Mouse (Mus musculus) thymus, postnatal 14 days (tissue): ENCODE measurements around the gene Psmb1.
A peak's percentile ranks its signal among the peaks of the same experiment; 100 is the strongest.
"Not testable (repeated sequence)": the region's sequence is repeated elsewhere in the genome, so short reads cannot be mapped to it uniquely, and the experiment has no call there.

Experiments
- DNase-seq: peaks from one replicate; pipeline ENCODE4 v3.0.0; 2021

Gene Psmb1

GRCm38 (mm10) chr17:15499656-15500394, at the start of gene Psmb1, which contains the start of gene Tbp:
Psmb1 (minus strand) TSS chr17:15499751.
Tbp (plus strand) TSS chr17:15499888.
- DNase-seq = peak; percentile 97

DNA sequence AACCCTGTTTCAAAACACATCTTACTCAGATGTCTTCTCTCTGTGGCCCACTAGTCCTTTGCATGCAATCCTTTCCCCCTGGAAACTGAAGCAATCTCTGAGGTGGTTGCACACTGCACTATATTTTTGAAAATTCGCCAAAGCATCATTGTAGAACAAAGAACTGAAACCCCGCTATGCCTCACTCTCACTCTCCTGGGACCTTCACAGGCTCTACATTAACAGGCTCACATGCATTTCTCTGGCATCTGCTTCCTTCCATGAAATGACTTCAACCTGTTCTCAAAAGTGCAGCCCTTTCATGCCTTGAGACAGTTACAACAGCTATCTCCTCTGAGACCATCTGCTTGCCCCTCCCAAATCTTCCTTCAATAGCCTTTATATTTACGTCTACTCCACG, 46.9 kb upstream of the Psmb1 start:
- no peak for DNase-seq

GRCm38 (mm10) chr17:15543868-15544267, 44.3 kb upstream of the Psmb1 start:
- DNase-seq = not testable (repeated sequence)

DNA sequence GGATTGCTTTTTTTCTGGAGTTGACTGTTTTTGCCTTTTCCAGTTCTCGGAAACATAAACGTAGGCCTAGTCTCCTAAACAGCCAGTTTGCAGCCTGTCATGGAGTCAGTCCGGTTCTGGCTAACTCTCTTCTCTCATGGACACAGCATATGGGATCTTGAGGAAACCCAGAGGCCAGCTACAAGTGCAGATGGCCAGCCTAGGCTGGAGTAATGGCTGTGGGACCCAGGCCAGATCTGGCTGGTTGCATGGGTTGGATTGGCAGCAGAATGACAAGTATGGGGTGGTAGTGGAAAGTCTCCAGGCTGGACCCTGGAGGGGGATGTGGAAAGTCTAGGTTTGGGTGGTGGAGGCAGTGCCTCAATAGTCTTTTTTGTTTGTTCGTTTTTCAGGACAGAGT, 40.8 kb upstream of the Psmb1 start:
- no peak for DNase-seq

- no peak for DNase-seq
Observed at GRCm38 (mm10) chr17:15536457-15536904, 36.9 kb upstream of the Psmb1 start.

DNA sequence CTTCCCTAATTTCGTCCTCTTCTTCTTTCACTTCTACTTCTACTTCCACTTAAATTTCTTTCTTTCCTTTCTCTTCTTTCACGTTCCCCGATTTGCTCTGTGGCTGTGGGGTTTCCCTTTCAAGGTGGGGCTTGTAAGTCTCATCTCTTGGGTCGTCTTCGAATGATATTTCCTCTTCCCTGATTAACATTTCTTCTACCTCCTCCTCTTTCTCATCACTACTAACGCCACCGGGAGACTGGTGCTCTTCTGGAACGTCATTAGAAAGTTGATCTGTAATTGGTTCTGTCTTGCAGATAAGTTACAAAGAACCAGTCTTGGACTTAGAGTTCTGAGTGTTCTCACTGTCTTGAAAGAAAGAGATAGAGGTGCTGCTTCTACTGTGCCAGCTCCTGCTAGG, 36.4 kb upstream of the Psmb1 start:
- DNase-seq = no peak

DNA sequence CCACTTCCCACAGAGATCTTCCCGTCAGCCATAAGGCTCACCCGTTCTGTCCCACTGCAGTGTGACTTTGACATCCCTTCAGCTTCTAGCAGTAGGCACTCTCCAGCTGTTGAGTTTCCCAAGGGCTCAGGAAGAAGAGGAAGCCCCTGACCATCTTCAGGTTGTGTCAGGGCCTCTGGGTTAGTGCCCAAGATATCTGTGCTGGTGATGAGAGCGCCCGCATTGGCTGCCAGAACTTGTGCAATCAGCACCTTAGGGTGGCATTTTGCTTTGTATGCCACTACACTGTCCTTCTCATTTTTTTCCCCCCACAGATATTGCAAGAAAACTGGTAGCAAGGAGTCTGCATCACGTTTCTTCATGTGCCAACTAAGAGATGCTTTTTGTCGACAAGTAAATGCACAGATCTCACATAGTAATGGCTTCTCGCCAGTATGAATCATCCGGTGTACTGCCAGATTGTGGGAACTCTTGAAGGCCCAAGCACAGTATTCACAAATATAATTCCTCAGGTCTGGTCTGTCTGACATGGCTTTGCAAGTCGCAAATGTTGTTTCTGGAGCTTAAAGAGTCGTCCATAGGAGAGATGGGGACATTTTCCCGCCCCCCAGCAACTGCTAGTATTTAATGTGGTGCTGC, 35.7 kb upstream of the Psmb1 start:
- no peak for DNase-seq

- peak; percentile 71 for DNase-seq
Observed at GRCm38 (mm10) chr17:15530141-15530540, 30.6 kb upstream of the Psmb1 start.

DNA sequence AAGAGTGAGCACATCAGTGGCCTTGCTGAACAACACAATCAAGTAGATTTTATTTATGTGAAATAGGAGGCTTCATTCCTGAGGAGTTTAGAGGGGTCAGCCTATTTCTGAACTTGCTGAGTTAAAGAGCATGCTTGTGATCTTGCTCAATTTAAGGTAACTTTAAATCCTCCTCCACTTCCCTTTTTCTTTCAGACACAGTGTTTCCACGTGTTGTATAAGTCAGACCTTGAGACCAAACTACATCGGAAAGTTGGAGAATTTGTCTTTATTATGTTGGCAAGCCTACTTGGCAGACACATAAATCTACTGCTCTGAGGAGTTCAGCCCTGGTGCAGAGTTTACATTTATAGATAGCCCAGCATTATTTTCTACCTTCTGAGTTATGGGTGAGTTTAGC, 29.3 kb upstream of the Psmb1 start:
- no peak for DNase-seq

GRCm38 (mm10) chr17:15527811-15528136, 28.2 kb upstream of the Psmb1 start:
- DNase-seq = no peak

DNA sequence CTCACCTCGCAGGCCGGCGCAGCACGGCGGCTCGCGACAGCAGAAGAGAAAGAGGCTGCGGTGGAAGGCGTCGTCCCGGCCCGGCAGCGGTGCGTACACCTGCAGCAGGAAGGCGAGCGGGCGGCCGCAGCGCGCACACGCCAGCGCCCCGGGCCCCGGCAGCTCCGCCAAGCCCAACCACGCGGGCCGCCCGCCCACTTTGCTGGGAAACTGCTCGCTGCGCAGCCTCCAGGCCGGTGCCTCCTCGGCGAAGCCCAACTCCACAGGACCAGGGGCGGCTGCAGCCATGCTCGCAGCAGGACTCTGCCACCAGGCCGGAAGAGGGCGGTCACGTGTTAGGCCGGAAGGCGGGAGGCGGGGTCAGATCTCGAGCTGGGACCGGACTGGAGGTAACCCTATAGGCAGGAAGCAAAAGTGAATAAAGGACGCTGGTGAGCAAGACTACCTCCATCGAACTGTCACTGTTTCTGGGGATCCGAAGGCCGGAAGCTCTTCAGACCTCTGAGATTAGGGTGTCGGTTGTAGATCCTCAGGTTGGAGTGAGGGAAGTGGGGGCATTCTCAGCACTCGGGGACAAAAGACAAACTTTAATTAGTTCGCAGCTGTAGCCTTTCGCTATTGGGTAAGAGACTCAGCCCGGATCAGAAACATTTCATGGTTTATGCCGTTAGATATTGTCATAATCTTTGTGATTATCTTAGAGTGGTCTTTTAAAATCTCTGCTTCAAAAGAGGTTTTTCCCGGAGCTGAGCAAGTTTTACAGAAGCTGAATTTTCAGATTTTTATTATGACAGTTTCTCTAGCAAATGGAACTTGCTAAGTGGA, 27.6 kb upstream of the Psmb1 start, which contains the start of gene Pdcd2:
Gene Pdcd2, minus strand, starts transcription at position 316 of the 825 bp plus-strand sequence.
- DNase-seq = peak; percentile 95

DNA sequence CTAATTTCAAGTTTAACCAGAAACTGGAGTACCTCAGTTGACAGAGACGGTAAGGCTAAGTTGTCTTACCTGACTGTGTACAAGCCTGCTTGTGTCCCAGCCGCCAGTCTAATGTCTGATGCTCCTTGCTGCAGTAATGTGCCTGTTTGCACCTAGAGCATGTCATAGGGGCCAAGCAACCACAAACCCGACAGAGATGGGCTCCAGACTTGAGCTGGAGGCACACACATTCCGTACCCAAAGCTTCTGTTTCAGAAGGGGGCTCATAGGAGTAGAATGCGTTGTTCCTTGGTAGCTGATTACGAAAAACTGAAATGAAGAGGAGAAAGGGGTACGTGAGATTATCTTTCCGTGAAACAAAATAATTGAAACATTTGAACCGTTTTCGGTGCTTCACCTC, 26.8 kb upstream of the Psmb1 start:
- peak; percentile 16 for DNase-seq

GRCm38 (mm10) chr17:15518766-15519165, 19.2 kb upstream of the Psmb1 start:
- DNase-seq = no peak

DNA sequence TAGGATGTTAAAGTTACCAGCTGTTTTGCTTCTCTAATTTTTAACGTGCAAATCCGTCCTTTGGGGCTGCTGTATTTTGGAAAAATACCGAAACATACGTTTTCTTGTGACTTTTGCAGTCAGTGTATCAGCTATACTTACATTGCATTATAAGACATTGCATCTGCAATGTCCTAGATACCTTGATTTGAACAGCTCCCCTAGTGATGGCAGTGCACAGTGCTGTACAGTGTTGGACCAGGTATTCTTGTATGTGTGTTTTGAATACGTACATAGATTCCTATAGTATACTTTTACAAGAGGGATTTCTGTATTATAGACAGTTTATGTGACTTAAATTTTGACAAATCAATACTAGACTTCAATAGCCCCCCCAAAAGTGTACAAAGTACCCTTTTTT, 18.6 kb upstream of the Psmb1 start:
- no peak for DNase-seq

GRCm38 (mm10) chr17:15517776-15518175, 18.2 kb upstream of the Psmb1 start:
- no peak for DNase-seq

GRCm38 (mm10) chr17:15510694-15511093, 11.1 kb upstream of the Psmb1 start:
- no peak for DNase-seq

DNA sequence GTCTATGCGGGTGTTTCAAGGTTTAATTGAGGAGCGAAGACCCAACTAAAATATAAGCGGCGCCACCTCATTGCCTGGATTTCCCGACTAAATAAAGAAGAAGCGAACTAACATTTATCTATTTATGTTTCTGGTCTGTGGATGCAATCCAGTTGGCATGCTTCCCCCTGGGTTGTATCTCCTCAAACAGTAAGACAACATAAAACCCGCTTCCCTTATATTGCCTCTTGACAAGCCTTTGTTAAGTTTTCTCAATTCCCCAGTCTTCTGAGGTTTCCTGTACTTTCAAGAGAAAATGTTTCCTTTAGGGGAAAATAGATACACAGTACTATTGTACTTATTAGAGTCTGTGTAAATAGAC, 818 bp downstream of the Psmb1 start:
- no peak for DNase-seq

DNA sequence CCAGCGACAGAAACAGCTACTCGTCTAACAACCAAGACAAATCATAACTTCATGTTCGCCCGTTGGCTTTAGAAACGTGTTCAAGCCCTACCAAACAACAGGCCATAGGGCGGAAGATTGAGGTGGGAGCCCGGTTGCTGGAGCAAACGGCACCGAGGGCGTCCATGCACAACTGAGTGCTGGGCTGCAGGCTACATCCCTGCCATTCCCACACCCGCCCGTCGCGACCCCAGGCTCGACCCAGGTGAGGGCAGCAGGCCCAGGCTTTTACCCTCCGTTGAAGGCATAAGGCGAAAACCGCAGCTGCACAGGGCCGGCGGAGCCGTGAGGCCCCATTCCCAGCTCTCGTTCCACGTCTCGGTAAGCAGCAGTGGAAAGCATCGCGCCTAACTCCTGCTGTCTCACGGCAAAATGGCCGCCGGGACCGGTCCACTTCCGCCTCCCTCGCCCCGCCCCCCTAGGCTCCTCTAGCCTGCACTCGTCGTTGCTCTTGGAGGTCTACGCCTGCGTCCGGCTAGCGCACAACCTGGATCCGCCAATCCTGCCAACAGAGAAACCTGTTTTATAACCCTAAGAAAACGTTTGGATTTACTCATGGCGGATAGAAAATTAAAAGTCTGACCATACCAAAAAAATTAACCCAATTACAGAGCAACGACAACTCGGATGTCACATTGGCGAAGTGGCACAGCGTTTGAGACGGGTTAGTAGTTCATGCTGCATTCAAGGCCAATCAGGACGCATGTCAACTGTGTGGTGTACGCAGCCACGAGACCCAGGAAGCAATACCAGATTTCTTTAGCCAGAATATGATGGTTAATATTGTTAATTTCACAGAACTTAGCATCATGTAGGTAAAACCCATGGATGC, 1.4 kb downstream of the Psmb1 start:
- DNase-seq = peak; percentile 96

DNA sequence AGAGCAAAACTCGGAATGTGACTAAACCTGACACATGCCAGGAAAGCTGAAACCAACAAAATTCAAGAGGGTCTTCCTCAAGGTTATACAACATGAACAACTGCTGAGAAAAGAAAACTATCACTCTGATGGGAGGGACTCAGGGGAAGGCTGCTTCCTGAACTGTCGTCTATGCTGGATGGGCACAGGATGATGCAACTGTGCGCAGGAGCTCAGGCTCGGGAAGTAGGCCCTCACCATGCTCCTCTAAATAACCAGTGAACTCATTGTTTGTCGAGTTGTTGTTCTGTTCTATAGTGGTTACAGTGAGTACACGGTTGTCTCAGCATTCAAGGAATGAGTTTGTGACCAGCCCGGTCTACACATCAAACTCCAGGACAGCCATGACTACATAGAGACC, 9.0 kb downstream of the Psmb1 start:
- no peak for DNase-seq

GRCm38 (mm10) chr17:15472671-15473070, 26.9 kb downstream of the Psmb1 start:
- no peak for DNase-seq

DNA sequence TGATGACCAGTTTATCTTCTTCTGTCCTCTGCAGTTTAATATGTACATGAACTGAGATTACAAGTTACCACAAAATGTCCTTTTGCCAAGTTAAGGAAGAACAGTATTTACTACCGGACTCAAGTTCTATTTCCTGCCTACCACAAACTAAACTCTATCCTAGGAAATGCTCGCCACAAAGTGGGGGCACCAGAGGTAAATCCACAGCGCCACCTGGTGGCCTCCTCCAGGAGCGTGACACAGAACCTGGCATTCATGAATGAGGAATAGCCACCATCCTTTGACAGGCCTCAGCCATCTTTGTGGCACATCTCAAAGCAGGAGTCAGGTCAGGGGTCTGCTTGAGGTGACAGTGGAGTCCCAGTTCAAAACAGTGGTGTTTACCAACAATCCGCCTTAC, 31.9 kb downstream of the Psmb1 start:
- peak; percentile 77 for DNase-seq

- no peak for DNase-seq
Observed at GRCm38 (mm10) chr17:15461921-15462495, 37.5 kb downstream of the Psmb1 start.
